In genomic region chr13:74563483-74564330, GRCm38 (mm10) we compare ENCODE assay signal across 8 mouse cellular contexts.
A peak's percentile ranks its signal among the peaks of the same experiment; 100 is the strongest.
DNase-seq lines count a peak whose midpoint lies in the region; ATAC-seq lines count a peak whose summit lies in the region.
"Not testable (repeated sequence)": the region's sequence is repeated elsewhere in the genome, so short reads cannot be mapped to it uniquely, and the experiment has no call there.

No protein-coding gene starts in this region.

- not testable (repeated sequence) for H3K9me3 ChIP-seq in hindbrain, embryonic 15.5 days

- peak; percentile 100 for ATAC-seq in hindbrain, embryonic 15.5 days (ENCODE audit: low FRiP score, low read depth)

- peak overlapping the region; percentile 78 for H3K4me2 ChIP-seq in hindbrain, embryonic 15.5 days

- peak overlapping the region; percentile 54 for H3K4me3 ChIP-seq in hindbrain, embryonic 15.5 days

- DNase-seq in T-cell, adult 2 months (ENCODE audit: low spot score) = peak; percentile 83
- DNase-seq in cerebellum, postnatal 36 days = peak; percentile 64 to 65
- peak; percentile 77 to 83 for DNase-seq in frontal cortex, postnatal 36 days (ENCODE audit: low spot score in 2 of 2)
- DNase-seq in left cerebral cortex, adult 11 months (ENCODE audit: low spot score) = peak; percentile 80
- peak; percentile 82 to 87 for DNase-seq in lung, postnatal 4 days
- peak; percentile 33 for DNase-seq in retina, postnatal 7 days (ENCODE audit: low read depth, low spot score)
- DNase-seq in urinary bladder, adult 2 months (ENCODE audit: low spot score) = peak; percentile 59

- peak overlapping the region; percentile 68 for H3K27ac ChIP-seq in hindbrain, embryonic 15.5 days (replicated peaks)

- peak overlapping the region; percentile 46 for H3K9ac ChIP-seq in hindbrain, embryonic 15.5 days

- WGBS in hindbrain, embryonic 15.5 days = 2% methylated on average over 27 of the region's 27 CpGs

- H3K27me3 ChIP-seq in hindbrain, embryonic 15.5 days = not testable (repeated sequence)

- not testable (repeated sequence) for H3K4me1 ChIP-seq in hindbrain, embryonic 15.5 days (replicated peaks)

- H3K36me3 ChIP-seq in hindbrain, embryonic 15.5 days = not testable (repeated sequence)

Comparison
In these comparisons a context has a peak if more than half of its experiments do, and no peak if none do; other contexts are left out.
1. Peak in every context shown above with its lines: DNase-seq, ATAC-seq, H3K4me3 ChIP-seq and H3K27ac ChIP-seq.
2. DNase-seq: peak in every context shown above with its lines; median percentile 84 in lung, postnatal 4 days; 83 in T-cell, adult 2 months; 80 in frontal cortex, postnatal 36 days; 80 in left cerebral cortex, adult 11 months; 64 in cerebellum, postnatal 36 days; 59 in urinary bladder, adult 2 months; 33 in retina, postnatal 7 days.